Mouse (Mus musculus) T-helper 1 cell (primary cell): ENCODE results near the gene Lrrc42.

Source experiments
- in situ Hi-C: fragments of 300-600 bp; cut with MboI, MseI; formaldehyde crosslinking; loops from one replicate; pipeline ENCODE4 v1.15.1; 2025; ENCODE audit warnings: high pct_unique_total_duplicates

The Lrrc42 gene

DNA sequence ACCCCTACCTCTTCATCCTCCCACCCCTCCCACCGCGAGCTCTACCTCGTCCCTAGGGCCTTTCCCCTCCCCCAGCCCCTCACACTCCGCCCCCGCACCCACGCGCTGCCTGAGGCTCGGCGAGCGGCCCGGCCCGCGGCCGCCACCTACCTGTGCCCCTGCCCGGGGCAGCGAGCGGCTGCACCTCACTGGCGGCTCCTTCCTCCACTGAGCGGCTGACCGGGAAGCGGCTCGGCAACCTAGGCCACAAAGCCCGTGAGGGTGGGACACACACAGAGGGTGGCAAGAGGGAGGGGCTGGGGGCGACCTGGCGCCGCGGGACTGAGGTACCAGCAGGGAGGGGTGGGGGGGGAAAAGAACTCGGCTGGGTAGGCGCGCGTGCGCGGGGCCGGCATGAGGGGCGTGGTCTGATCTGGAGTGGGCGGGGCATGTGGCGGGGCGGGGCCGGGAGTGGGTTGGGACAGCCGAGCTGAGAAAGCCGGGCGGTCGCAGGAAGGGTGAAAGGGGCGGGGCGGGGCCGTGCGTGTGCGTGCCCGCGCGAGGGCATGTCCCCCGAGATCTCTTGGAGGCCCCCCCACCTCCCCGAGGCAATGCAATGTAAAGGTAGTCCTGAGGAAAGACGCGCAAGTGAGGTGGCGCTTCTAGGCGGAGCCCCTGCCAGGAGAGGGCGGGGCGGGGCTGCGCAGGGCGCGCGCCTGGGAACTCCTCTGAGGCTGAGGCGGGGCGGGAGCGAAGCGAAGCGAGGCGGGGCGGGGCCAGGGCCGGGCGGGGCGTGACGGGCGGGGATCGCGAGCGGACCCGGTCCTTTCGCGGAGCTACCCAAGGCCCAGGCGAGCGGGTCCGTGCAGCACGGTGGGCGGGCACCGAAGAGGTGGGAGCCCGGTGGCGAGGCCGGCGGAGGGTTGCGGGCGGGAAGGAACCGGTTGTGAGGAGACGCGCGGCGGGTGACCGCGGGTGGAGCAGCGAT, at the start of gene Lrrc42, which contains the start of gene Hspb11:
Gene Lrrc42, minus strand, starts transcription at position 408 of the 967 bp plus-strand sequence.
Gene Hspb11, plus strand, starts transcription at position 469 of the 967 bp plus-strand sequence.
- in situ Hi-C loops, result no loop called here

DNA sequence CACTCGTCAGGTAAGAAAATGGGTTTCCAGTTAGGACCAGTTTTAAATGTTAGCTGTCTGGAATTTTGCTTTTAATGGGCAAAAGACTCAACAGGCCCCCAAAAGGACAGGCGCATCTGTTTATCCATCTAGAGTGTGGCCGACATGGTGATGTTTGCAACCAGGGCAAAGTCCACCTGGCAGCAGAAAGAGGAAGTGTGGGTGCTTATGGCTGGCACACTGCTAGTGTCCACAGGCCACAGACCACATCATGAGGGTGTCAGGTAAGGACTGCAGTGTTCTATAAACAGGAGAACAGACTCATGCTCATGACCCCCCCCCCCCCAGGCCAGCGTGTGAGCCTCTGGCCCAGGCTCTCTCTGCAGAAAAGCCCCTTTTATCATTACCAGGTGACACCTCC, 49.5 kb upstream of the Lrrc42 start:
- in situ Hi-C loops, result loop anchor here (10.0 kb wide), 1 partner anchor 708 kb away; no protein-coding TSS in a partner anchor

DNA sequence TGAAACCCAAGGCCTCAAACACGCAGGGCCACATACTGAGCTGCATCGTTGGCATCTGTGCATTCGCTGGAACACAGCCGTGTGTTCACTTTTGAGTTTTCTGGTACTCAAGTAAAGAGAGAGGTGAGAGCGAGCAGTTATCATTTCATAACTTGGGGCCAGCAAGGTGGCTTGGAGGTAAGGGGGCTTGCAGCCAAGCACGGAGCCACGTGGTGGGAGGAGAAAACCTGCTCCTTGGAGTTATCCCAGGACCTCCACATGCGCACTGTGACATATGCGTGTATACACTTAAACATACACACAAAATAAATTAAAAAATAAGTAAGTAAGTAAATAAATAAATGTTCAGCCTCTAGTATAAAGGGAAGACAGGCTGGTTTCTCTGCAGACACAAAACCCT, 48.9 kb upstream of the Lrrc42 start:
- in situ Hi-C loops, result loop anchor here (10.0 kb wide), 1 partner anchor 707 kb away; no protein-coding TSS in a partner anchor

DNA sequence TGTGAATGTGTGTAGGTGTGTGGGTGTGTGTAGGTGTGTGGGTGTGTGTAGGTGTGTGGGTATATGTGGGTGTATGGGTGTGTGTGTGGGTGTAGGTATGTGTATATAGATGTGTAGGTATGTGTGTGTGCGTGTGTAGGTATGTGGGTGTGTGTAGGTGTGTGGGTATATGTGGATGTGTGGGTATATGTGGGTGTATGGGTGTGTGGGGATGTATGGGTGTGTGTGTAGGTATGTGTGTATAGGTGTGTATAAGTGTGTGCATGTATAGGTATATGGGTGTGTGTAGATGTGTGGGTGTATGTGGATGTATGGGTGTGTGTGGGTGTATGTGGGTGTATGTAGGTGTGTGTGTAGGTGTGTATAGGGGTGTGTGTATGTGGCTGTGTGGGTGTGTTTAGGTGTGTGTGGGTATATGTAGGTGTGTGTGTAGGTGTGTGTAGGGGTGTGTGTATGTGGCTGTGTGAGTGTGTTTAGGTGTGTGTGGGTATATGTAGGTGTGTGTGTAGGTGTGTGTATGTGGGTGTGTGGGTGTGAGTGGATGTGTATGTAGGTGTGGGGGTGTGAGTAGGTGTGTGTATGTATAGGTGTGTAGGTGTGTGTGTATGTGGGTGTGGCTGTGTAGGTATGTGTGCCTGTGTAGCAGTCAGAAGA, 47.7 kb upstream of the Lrrc42 start:
- in situ Hi-C loops, result loop anchor here (10.0 kb wide), 1 partner anchor 706 kb away; no protein-coding TSS in a partner anchor

DNA sequence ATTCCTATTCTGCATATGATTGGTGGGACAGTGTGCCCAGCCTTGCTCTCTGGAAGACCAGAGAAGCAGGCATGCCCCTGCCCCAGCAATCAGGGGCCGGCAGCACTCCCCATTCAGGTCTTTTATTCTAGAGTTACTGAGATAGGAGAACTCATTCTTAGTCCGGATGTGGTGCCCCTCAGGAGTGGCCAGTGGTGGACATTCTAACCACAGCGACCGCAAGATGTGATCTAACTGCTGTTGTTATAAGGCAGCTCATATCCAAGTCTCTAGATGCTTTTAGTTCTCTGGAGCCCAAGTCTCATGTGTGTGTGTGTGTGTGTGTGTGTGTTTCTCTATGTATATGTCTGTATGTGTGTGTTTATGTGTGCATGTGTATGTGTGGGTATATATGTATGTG, 47.0 kb upstream of the Lrrc42 start:
- in situ Hi-C loops, result loop anchor here (10.0 kb wide), 1 partner anchor 706 kb away; no protein-coding TSS in a partner anchor

DNA sequence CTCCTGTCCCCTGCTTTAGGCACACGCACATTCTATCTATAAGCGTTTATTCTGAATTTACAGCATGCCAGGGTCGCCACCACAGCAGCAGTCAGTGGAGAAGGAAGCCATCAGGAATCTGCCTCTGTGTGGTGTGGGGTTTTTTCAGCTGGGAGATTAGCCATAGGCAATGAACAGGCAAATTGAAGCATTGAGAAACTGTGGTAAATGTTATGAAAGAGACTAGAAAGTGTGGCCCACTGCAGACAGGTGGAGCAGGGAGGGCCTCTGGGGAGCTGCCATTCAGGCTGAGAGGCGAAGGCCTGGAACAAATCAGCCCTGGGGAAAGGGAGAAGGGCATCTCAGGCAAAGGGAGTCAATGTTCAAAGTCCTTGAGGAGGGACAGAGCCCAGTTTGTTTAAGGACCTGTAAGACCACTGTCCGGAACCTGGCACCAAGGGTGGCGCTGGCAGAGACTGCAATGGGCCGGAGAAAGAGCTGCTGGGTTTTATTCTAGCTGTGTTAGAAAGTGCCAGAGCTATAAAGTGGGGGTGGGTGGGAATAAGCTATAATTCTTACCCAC, 46.5 kb upstream of the Lrrc42 start:
- in situ Hi-C loops, result loop anchor here (10.0 kb wide), 1 partner anchor 705 kb away; no protein-coding TSS in a partner anchor

DNA sequence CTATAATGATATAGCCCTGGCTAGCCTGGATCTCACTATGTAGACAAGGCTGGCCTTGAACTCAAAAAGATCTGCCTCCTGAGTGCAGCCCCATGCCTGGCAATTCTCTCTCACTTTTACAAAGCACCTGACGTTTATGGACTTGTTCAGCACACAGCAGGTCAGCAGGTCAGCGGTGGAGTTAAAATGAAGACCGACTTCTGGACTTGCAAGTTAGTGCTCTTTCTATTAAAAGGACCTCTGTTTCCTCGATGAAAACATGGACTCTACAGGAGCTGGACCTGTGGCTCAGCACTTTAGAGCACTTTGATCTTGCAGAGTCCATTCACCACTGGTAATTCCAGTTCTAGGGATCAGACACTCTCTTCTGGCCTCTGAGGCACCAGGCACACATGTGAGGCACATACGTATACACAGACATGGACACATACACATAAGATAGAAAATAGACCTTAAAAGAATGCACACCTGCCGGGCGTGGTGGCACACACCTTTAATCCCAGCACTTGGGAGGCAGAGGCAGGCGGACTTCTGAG, 44.8 kb upstream of the Lrrc42 start:
- in situ Hi-C loops, result no loop called here

DNA sequence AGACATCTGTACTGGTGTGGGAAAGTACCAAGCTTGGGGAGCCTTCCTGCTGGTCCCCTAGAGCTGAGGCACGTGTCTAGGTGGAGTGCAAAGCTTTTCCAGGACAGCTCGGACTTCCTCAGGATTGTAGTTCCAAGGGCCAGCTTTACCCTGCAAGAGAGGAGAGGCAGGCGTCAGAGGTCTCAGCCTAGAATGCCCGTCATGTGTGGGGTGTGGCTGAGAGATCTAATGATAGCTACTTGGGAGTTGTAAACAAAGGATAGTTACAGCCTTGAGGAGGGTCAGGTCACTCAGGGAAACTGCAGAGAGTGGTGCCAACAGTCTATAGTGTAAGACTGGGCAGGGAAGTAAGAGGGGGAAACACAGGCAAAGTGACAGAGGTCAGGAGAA, 38.9 kb upstream of the Lrrc42 start:
- in situ Hi-C loops, result no loop called here

DNA sequence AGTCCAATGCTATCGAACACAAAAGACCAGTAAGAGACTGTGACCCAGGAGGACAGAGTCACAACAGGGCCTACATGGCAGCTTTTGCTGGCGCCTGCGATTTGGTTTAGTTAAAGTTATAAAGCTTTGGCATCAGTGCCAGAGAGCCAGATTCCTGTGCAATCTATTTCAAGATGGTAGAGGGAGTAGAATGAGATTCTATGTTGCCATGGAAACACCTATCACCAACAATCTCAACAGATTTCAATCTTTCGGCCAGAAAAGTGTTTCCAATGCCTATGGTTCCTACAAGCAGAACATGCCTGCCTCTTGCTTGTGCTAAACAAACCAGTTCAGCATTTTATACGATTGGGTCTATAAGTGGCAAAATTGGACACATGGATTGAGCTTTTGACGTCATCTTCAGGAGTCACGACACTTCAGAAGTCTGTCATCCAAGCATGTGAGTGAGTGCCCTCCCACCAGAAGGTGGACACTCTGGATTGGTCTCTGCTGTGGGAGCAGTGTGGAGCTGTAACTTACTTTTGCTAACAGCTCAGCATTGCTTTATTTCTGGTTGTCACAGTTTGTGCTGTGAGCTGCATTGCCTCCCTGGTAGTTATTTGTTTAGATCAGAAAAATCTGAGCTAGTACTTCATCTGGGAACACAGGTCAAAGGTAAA, 38.4 kb upstream of the Lrrc42 start:
- in situ Hi-C loops, result no loop called here

DNA sequence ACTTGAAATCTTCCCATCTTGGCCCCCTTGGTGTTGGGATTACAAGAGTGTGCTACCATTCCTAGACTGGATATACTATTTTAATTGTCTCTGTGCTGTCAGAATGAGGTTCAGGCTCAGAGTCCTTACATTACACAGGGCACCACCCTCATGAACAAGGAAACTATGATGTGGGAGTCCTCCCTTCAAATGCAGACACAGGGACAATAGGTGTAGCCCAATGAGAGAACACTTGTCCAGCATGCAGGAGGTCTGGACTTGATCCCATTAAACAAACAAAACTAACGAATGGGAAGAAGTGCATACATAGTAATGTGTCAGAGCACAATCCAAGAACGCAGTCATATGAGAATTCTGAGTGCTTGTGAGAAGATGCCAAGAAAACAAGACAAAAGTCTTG, 34.2 kb upstream of the Lrrc42 start:
- in situ Hi-C loops, result no loop called here

DNA sequence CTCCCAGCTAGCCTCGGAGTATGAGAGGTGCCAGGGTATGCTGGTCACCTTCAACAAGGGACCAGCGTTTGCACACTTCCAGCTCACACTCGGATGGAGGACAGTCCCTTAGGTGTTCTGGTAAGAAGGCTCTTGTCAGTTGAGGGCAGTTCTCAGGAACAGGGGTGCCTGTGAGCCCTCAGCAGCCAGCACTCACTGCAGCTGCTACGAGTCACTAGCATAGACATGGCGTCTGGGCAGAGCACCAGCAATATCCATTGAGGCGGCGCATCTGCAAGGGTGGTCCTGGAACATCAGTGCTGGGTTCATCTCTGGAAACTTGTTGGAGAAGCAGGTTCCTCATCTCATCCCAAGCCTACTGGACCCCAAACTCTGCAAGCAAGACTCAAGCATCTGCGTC, 33.1 kb upstream of the Lrrc42 start:
- in situ Hi-C loops, result no loop called here

DNA sequence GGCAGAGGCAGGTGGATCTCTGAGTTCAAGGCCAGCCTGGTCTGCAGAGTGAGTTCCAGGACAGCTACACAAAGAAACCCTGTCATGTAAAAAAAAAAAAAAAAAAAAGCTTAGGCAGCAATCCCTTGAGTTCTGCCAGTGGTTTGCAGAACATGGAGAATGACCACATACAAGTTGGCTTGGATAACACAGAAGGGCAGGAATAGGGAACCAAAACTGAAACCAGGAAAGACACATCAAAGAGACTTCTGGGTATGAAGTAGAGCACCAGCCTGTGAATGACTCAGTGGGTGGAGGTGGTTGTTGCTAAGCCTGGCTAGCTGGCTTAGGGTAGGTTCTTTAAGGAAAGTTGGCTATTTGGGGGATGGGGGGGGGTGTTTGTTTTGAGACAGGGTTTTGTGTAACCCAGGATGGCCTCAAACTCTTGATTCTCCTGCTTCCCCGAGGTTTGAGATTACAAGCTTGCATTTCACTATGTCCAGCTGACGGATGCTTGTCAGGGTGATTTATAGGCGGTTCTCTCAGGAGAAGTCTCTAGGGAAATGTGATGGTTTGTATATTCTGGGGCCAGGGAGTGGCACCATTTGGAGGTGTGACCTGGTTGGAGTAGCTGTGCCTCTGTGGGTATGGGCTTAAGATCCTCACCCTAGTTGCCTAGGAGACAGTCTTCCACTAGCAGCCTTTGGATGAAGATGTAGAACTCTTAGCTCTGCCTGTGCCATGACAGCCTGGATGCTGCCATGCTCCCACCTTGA, 32.3 kb upstream of the Lrrc42 start:
- in situ Hi-C loops, result no loop called here

DNA sequence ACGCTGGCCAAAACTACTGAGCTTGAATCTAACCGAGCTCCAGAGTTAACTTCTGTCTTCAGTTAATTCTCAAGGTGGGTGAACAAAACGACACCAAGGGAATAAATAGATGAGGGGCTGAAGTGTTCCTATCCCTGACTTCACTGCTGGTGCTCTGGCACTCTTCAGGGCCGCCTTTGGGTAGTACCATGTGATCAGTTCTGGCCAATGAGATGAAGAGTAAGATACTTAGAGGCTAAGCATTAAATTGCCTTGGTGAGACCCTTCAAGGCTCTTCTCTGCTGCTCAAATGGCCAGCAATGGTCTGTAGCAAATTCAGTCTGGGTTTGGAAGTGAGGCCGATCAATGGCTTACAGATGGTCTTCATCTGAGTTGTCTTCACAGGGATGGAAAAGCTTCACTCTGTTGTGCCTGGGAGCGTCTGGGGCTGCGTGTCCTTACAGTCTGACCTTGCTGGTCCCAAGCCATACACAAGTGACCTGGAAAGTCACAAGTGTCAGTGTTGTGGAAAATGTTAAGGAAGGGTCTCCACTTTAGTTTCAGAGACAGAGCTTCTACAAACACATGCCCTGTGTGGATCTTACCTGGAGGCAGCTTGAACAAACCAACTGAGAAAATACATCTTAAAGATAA, 27.6 kb upstream of the Lrrc42 start:
- in situ Hi-C loops, result no loop called here

DNA sequence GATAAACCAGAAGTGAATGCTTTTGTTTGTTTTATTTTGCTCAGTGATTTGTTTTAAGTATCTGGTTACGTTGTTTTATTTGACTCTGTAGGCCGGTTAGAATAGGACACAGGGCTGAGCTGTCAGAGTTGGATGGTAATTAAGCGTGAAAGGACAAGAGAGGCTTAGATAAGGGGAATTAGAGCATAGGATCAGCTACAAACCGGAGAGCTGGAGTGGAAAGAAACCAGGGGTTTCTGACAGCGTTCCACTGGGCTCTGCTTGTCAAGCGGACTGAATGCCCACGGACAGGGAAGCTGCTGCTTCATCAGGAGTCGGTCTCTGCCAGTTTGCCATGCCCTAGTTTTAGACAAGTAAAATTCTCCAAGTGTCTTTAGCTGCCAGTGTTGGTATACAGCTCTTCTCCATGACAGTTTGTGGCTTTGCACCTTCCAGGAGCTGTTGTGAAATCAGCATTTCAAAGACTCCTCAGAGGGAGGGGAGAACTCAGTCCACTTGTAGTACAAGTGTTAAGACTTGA, 24.9 kb upstream of the Lrrc42 start:
- in situ Hi-C loops, result no loop called here

DNA sequence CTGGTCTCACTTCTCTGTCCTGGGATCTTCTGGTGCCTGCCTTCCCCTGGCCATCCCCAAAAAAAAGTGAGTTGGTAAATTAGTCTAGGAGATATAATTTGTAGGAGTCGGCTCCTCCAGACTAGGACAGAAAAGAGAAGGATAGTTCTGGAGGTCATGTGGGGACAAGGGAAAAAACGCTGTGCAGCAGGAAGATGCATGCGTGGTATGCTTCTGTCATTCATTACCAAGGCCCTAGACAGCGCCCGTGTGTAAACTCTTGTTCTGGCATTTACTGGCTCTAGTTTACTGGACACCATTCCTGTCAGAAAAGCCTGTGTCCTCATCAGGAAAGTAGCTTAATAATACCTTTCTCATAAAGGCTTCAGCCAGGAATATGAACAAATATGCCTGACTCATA, 21.2 kb upstream of the Lrrc42 start:
- in situ Hi-C loops, result no loop called here

DNA sequence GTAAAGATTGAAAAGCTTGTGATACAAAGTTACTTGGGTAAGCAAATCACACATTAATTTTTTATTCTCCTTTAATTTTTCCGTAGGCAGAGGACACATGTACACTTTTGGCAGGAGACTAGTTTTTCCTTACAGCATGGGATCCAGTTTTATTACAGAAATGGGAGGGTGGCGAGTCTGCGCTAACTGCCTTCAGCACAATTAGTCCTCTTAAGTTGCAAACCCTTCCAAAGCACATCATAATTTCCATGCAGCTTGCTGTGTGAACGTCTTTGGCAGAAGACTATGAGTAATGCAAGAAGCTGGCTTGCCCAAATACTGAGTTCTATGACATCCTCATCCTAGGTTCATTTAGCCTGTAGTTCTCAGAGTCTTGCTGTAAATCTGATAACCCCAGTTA, 20.4 kb upstream of the Lrrc42 start:
- in situ Hi-C loops, result no loop called here

DNA sequence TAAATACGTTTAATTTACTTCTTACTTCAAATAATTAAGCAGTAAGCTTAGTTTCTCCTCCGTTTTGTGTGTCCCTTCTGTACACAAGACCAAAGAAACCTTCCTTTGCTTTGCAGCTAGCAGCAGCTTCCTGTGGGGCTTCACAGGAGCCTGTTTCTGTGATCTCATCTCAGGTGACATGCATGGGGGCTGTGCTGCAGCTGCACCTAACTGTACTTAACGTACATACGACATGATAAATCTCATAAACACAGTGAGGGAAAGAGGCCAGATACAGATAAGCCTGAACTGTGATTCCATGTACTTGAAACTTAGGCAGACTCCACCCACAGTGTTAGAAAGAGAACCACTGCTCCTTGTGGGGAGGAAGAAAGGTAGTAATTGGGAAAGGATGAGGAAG, 6.7 kb upstream of the Lrrc42 start:
- in situ Hi-C loops, result loop anchor here (5.0 kb wide), 1 partner anchor 52 kb away; the partner anchor contains the start of gene Yipf1

DNA sequence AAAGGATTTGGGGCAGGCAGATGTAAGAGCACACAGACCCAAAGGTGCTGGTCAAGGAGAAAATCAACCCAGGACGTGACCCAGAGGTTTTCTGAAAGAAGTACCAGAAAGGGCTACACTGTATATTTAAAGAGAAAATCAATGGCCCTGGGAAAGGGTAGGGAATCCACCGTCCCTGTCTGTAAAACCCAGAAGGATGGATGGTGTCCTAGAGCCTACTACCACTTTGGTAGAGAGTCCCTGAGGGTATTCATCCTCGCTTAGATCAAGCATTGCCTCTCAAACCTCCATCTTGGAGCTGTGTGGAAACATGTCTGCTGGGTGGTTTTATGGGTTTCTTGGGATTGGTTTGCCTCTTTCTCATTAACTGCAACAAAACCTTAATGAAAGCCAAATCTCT, 1.1 kb upstream of the Lrrc42 start:
- in situ Hi-C loops, result no loop called here

DNA sequence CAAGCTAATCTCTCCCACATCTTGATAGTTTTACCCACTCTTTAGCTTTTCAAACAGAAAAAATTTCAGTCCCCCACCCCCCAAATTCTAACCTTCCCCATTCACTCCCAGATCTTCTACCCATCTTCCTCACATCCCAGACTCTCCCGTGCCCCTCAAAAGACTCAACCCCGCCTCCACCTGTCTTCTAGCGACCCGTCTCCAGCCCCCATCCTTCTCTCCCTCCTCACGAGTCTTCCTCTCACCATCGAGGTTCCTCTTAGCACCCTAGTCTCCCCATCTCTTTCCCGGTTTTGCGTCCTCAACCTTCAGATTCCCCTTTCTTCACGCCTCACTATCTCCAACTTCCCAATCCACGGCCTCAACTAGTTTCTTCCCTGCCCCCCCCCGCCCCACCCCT, 810 bp downstream of the Lrrc42 start:
- in situ Hi-C loops, result no loop called here

DNA sequence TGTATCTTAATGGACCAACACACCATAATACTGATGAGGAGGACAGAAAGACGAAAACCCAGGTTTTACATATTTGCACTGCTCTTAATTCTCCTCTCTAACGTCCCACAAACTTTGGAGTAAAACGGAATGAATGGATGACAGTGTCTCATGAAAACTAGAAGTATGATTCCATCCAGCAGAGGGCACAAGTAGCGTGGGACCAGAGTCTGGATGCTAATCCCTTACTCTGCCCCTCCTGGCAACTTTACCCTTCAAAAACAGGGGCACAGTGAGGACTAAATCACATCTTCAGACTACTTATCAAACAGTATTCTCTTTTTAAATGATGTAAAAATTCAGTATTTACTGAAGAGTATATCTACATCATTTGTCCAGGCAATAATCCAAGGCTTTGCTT, 2.8 kb downstream of the Lrrc42 start:
- in situ Hi-C loops, result no loop called here
